In the genomic region with DNA sequence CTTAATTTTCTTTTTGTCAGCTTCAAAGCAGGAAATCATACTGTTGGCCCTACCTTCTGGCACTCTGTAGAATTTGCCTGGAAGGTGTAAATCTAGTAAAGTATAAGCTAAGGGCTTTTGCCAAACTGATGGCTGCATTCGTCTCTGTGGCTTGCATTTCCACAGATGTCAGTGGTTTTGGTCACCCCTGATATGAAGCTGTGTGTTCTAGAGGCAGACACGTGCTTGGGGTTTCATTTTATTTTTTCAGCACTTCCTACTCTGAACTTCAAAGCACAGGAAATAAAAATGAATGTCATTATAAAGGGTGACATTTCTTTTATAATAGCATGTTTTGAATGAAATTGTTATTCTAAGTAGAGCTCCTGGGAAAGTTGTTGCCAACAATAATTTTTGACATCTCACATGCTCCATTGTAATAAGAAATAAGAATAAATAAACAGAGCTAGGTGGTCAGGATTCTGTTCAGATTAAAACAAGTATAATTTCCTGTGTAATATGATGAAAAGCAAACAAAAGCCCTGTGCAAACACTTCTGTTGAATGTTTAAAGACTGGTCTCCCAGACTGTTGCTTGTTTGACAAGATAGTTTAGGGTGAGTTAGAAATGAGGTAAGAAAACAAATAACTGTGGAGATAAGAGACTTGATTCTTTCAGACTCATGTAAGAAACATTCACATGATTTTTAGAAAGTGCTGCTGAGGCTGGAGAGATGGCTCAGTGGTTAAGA, we compare ENCODE assay signal across 23 mouse cellular contexts.
DNase-seq lines count a peak whose midpoint lies in the region; ATAC-seq and TF ChIP-seq lines count a peak whose summit lies in the region.
"Had no signal": no experiment of that assay in that cellular context is flagged by ENCODE, and none has a peak within 500 bp of the region (broad histone marks: within the 10 kb centered on the region; RNA-seq: fewer than 3 reads in every experiment).

No protein-coding gene starts in this region.

- ATAC-seq in liver, embryonic 11.5 days (replicated peaks; ENCODE audit: low FRiP score), result no peak
- ATAC-seq in megakaryocyte, adult 5-6 weeks (ENCODE audit: poor library complexity, severe bottlenecking), result peak; percentile 70
- ATAC-seq: midbrain, embryonic 16.5 days had no signal

- H3K4me2 ChIP-seq in liver, embryonic 11.5 days, result no peak overlapping the region
- H3K4me2 ChIP-seq: heart, embryonic 13.5 days; hindbrain, embryonic 14.5 days; limb, embryonic 12.5 days; liver, embryonic 15.5 days had no signal

- no peaks in the 10 kb centered on the region for H3K9me3 ChIP-seq in liver, embryonic 11.5 days (ENCODE audit: control insufficient read depth, low read length)
- H3K9me3 ChIP-seq: heart, embryonic 13.5 days; limb, embryonic 12.5 days; liver, embryonic 15.5 days had no signal

- WGBS in liver, adult 2 months, result 50% methylated on average over 2 of the region's 2 CpGs
- WGBS in liver, embryonic 11.5 days, result 35% methylated on average over 2 of the region's 2 CpGs
- WGBS in heart, adult 2 months, result 27% methylated on average over 2 of the region's 2 CpGs

- no peaks in the 10 kb centered on the region for H3K27me3 ChIP-seq in liver, adult 2 months (ENCODE audit: control insufficient read depth, insufficient read depth, low read length)
- no peaks in the 10 kb centered on the region for H3K27me3 ChIP-seq in liver, embryonic 11.5 days (replicated peaks; ENCODE audit: control insufficient read depth, insufficient read depth, low read length)
- H3K27me3 ChIP-seq in heart, adult 2 months (ENCODE audit: control insufficient read depth, insufficient read depth, low read length), result no peaks in the 10 kb centered on the region
- H3K27me3 ChIP-seq: heart, embryonic 13.5 days; limb, embryonic 12.5 days; liver, embryonic 15.5 days had no signal

- TF ChIP-seq POLR2A in liver, adult 2 months (IDR thresholded peaks at IDR 0.05; ENCODE audit: extremely low read depth, insufficient read depth, low read length), result no peak
- no peak for TF ChIP-seq POLR2A in heart, adult 2 months (IDR thresholded peaks at IDR 0.05; ENCODE audit: insufficient read depth, low read depth, low read length)

- no peak overlapping the region for H3K4me3 ChIP-seq in liver, adult 2 months (ENCODE audit: insufficient read depth, low read depth, low read length)
- H3K4me3 ChIP-seq in liver, embryonic 11.5 days (ENCODE audit: low read depth, low read length), result no peak overlapping the region
- H3K4me3 ChIP-seq in heart, adult 2 months, result no peak overlapping the region
- H3K4me3 ChIP-seq: heart, embryonic 13.5 days; limb, embryonic 12.5 days; liver, embryonic 15.5 days had no signal

- H3K9ac ChIP-seq in liver, adult 2 months (ENCODE audit: low read depth, low read length), result no peak overlapping the region
- no peak overlapping the region for H3K9ac ChIP-seq in liver, embryonic 11.5 days (ENCODE audit: low read depth, low read length)
- H3K9ac ChIP-seq in heart, adult 2 months (ENCODE audit: low read depth, low read length), result no peak overlapping the region
- H3K9ac ChIP-seq: heart, embryonic 13.5 days; hindbrain, embryonic 14.5 days; limb, embryonic 12.5 days; liver, embryonic 15.5 days had no signal

- peak; percentile 7 for DNase-seq in embryo, embryonic 11 days
- DNase-seq in embryo, embryonic 10.5 days (ENCODE audit: low spot score), result no peak
- peak; percentile 9 for DNase-seq in liver, adult 2 months (ENCODE audit: extremely low read depth, low read depth, low spot score)
- DNase-seq in liver, embryonic 11.5 days (ENCODE audit: low spot score), result no peak
- DNase-seq in brain, adult 2 months (ENCODE audit: low read depth, low spot score), result peak; percentile 11
- DNase-seq in heart, adult 2 months, result no peak
- no peak for DNase-seq in spleen, postnatal 36 days (ENCODE audit: low spot score in 2 of 2)
- DNase-seq: adrenal gland, adult 2 months; cerebellum, adult 9-11 months; gastrocnemius, postnatal 10 days; heart, adult 11 months; kidney, adult 8-10 months; kidney, postnatal 25 days; layer of hippocampus, adult 9-11 months; lung, postnatal 10 days; right cerebral cortex, postnatal 4 days; thymus, adult 18-20 months had no signal

- no peaks in the 10 kb centered on the region for H3K79me2 ChIP-seq in liver, adult 2 months (ENCODE audit: control insufficient read depth, insufficient read depth, low read length)
- no peaks in the 10 kb centered on the region for H3K79me2 ChIP-seq in heart, adult 2 months (replicated peaks; ENCODE audit: control insufficient read depth, insufficient read depth, low read length)

- H3K27ac ChIP-seq in liver, adult 2 months (replicated peaks; ENCODE audit: insufficient read depth, low read depth, low read length), result no peak overlapping the region
- no peak overlapping the region for H3K27ac ChIP-seq in liver, embryonic 11.5 days (ENCODE audit: low read depth, low read length)
- no peak overlapping the region for H3K27ac ChIP-seq in heart, adult 2 months
- H3K27ac ChIP-seq: heart, embryonic 13.5 days; hindbrain, embryonic 14.5 days; limb, embryonic 12.5 days; liver, embryonic 15.5 days had no signal

- TF ChIP-seq CTCF in liver, adult 2 months (IDR thresholded peaks at IDR 0.05; ENCODE audit: low read depth, low read length), result no peak
- no peak for TF ChIP-seq CTCF in heart, adult 2 months (IDR thresholded peaks at IDR 0.05)

- no peak for TF ChIP-seq EP300 in heart, adult 2 months (IDR thresholded peaks at IDR 0.05; ENCODE audit: insufficient read depth, low read depth, low read length)

- intact Hi-C loops in heart, adult 2 months (cut with DNase I), result no loop called here

- no peaks in the 10 kb centered on the region for H3K36me3 ChIP-seq in liver, adult 2 months (ENCODE audit: control insufficient read depth, insufficient read depth, low read length)
- no peaks in the 10 kb centered on the region for H3K36me3 ChIP-seq in liver, embryonic 11.5 days (ENCODE audit: control insufficient read depth, insufficient read depth, low read length)
- H3K36me3 ChIP-seq in heart, adult 2 months (ENCODE audit: control insufficient read depth, insufficient read depth, low read length), result no peaks in the 10 kb centered on the region
- H3K36me3 ChIP-seq: heart, embryonic 13.5 days; limb, embryonic 12.5 days; liver, embryonic 15.5 days had no signal

- no peaks in the 10 kb centered on the region for H3K4me1 ChIP-seq in liver, adult 2 months (ENCODE audit: control insufficient read depth, insufficient read depth, low read length)
- H3K4me1 ChIP-seq in liver, embryonic 11.5 days (replicated peaks; ENCODE audit: control insufficient read depth, insufficient read depth, low read length), result no peaks in the 10 kb centered on the region
- no peaks in the 10 kb centered on the region for H3K4me1 ChIP-seq in heart, adult 2 months (ENCODE audit: control insufficient read depth, insufficient read depth, low read length)
- H3K4me1 ChIP-seq: limb, embryonic 12.5 days; liver, embryonic 15.5 days had no signal

Comparison
In these comparisons a context has a peak if more than half of its experiments do, and no peak if none do; other contexts are left out.
1. DNase-seq: peak in embryo, embryonic 11 days (single experiment), liver, adult 2 months (single experiment) and brain, adult 2 months (single experiment); none in embryo, embryonic 10.5 days (single experiment), liver, embryonic 11.5 days (single experiment), heart, adult 2 months (0 of 2) and spleen, postnatal 36 days (0 of 2).